Mouse (Mus musculus): Measurements from ENCODE around the gene Soat1.

GRCm38 (mm10) chr1:156463981-156464853 is 9.9 kb downstream of the Soat1 start:
- no peak for TF ChIP-seq MAFK (IDR thresholded peaks at IDR 0.05; ENCODE audit: insufficient read depth, low read depth, low read length)
- TF ChIP-seq CHD2 (IDR thresholded peaks at IDR 0.05; ENCODE audit: low read depth, low read length), result no peak
- no peak for TF ChIP-seq HCFC1 (IDR thresholded peaks at IDR 0.05; ENCODE audit: borderline replicate concordance, insufficient read depth, low read length)
